ENCODE assay signal across 7 mouse cellular contexts in genomic region chr7:19517652-19518365, GRCm38 (mm10). TPM values are rescaled to one million over a fixed set of nuclear protein-coding genes. Genes with fewer than 3 reads are reported as not detected.
A peak's percentile ranks its signal among the peaks of the same experiment; 100 is the strongest.
DNase-seq lines count a peak whose midpoint lies in the region; ATAC-seq and TF ChIP-seq lines count a peak whose summit lies in the region.

Gene Nkpd1, plus strand, starts transcription at chr7:19517838.

- H3K4me1 ChIP-seq in forebrain, embryonic 13.5 days, result peaks cover 11% of the 10 kb centered on the region
- H3K4me1 ChIP-seq in liver, embryonic 12.5 days, result peaks cover 12% of the 10 kb centered on the region
- peaks cover 9% of the 10 kb centered on the region for H3K4me1 ChIP-seq in stomach, embryonic 15.5 days

- TF ChIP-seq CTCF in layer of hippocampus, adult 2 months (conservative IDR thresholded peaks at IDR 0.05), result peak; percentile 71
- TF ChIP-seq CTCF in brain, embryonic 14.5 days (IDR thresholded peaks at IDR 0.05; ENCODE audit: borderline replicate concordance, extremely low read depth, insufficient read depth, insufficient read length), result peak; percentile 60

- ATAC-seq in forebrain, embryonic 13.5 days, result no peak
- no peak for ATAC-seq in liver, embryonic 12.5 days
- ATAC-seq in stomach, embryonic 15.5 days (ENCODE audit: insufficient read depth, low FRiP score, low read depth), result no peak

- no peak for TF ChIP-seq POLR2A in brain, embryonic 14.5 days (IDR thresholded peaks at IDR 0.05; ENCODE audit: borderline replicate concordance, extremely low read depth, insufficient read depth, insufficient read length, poor library complexity, severe bottlenecking)

- H3K36me3 ChIP-seq in forebrain, embryonic 13.5 days (ENCODE audit: poor library complexity, severe bottlenecking), result no peaks in the 10 kb centered on the region
- H3K36me3 ChIP-seq in liver, embryonic 12.5 days, result no peaks in the 10 kb centered on the region
- no peaks in the 10 kb centered on the region for H3K36me3 ChIP-seq in stomach, embryonic 15.5 days

- peak within 1 kb of the TSS; percentile 49 for H3K4me2 ChIP-seq in forebrain, embryonic 13.5 days
- H3K4me2 ChIP-seq in liver, embryonic 12.5 days, result peak within 1 kb of the TSS; percentile 39
- peak within 1 kb of the TSS; percentile 47 for H3K4me2 ChIP-seq in stomach, embryonic 15.5 days

- peak within 1 kb of the TSS; percentile 13; the same call in 1 of the 2 replicates for H3K4me3 ChIP-seq in layer of hippocampus, adult 2 months
- peak within 1 kb of the TSS; percentile 17 for H3K4me3 ChIP-seq in forebrain, embryonic 13.5 days
- H3K4me3 ChIP-seq in liver, embryonic 12.5 days, result no peak within 1 kb of the TSS
- H3K4me3 ChIP-seq in stomach, embryonic 15.5 days (replicated peaks), result peak within 1 kb of the TSS; percentile 0; the same call in 1 of the 2 replicates

- peaks cover 64% of the 10 kb centered on the region for H3K27me3 ChIP-seq in forebrain, embryonic 13.5 days
- H3K27me3 ChIP-seq in liver, embryonic 12.5 days (replicated peaks), result peaks cover 74% of the 10 kb centered on the region
- H3K27me3 ChIP-seq in stomach, embryonic 15.5 days (replicated peaks), result peaks cover 50% of the 10 kb centered on the region

- no peak within 1 kb of the TSS for H3K27ac ChIP-seq in layer of hippocampus, adult 2 months
- no peak within 1 kb of the TSS for H3K27ac ChIP-seq in forebrain, embryonic 13.5 days
- no peak within 1 kb of the TSS for H3K27ac ChIP-seq in liver, embryonic 12.5 days
- H3K27ac ChIP-seq in stomach, embryonic 15.5 days, result no peak within 1 kb of the TSS

- 3% methylated on average over 19 of the region's 29 CpGs for WGBS in forebrain, embryonic 13.5 days
- WGBS in liver, embryonic 12.5 days (ENCODE audit: insufficient replicate concordance), result 4% methylated on average over 24 of the region's 29 CpGs
- WGBS in stomach, embryonic 15.5 days, result 5% methylated on average over 22 of the region's 29 CpGs

- DNase-seq in layer of hippocampus, adult 2 months (ENCODE audit: low spot score in 2 of 2), result no peak
- DNase-seq in layer of hippocampus, adult 9-11 months, result no peak
- no peak for DNase-seq in brain, embryonic 14.5 days (ENCODE audit: low read depth)
- DNase-seq in right cerebral cortex, postnatal 36 days (ENCODE audit: low spot score in 2 of 2), result no peak

- peak within 1 kb of the TSS; percentile 60 for H3K9ac ChIP-seq in forebrain, embryonic 13.5 days
- no peak within 1 kb of the TSS for H3K9ac ChIP-seq in liver, embryonic 12.5 days
- no peak within 1 kb of the TSS for H3K9ac ChIP-seq in stomach, embryonic 15.5 days

- H3K9me3 ChIP-seq in forebrain, embryonic 13.5 days (replicated peaks), result no peaks in the 10 kb centered on the region
- H3K9me3 ChIP-seq in liver, embryonic 12.5 days (replicated peaks), result no peaks in the 10 kb centered on the region
- H3K9me3 ChIP-seq in stomach, embryonic 15.5 days, result no peaks in the 10 kb centered on the region

RNA-seq across cellular contexts. Expression of gene Nkpd1, which starts in this region (rescaled TPM):
- total RNA-seq in layer of hippocampus, adult 2 months (2021), result under 1 TPM; 0.38 to 0.71 TPM
- polyA plus RNA-seq in brain, embryonic 14.5 days (2012; rRNA removed), result 0.51 and 0.68 TPM in 2 replicates
- polyA plus RNA-seq in forebrain, embryonic 13.5 days (2015; fragmentation: Nextera tagmentation; extraction: Ambion mirVana), result 0.15 and 0.21 TPM in 2 replicates
- not detected in 2 replicates for polyA plus RNA-seq in liver, embryonic 12.5 days (2016; fragmentation: Nextera tagmentation; extraction: Ambion mirVana)
- polyA plus RNA-seq in stomach, embryonic 15.5 days (2015; fragmentation: Nextera tagmentation; extraction: Ambion mirVana), result 0.30 and 0.83 TPM in 2 replicates
